20 mouse cellular contexts compared by ENCODE assay signal in genomic region chr14:58917228-58917627, GRCm38 (mm10).
DNase-seq lines count a peak whose midpoint lies in the region; ATAC-seq and TF ChIP-seq lines count a peak whose summit lies in the region.
"Had no signal": no experiment of that assay in that cellular context is flagged by ENCODE, and none has a peak within 500 bp of the region (broad histone marks: within the 10 kb centered on the region; RNA-seq: fewer than 3 reads in every experiment).

No protein-coding gene starts in this region.

- TF ChIP-seq EP300 in CH12.LX (IDR thresholded peaks at IDR 0.05; ENCODE audit: low read length), result no peak

- peaks cover 3 to 12% of the 10 kb centered on the region in 2 experiments; a peak in 2 of 4 replicates for H3K4me1 ChIP-seq in CH12.LX (ENCODE audit: control insufficient read depth in 1 of 2, insufficient read depth in 2 of 2)
- H3K4me1 ChIP-seq in kidney, embryonic 16.5 days (ENCODE audit: insufficient read depth, low read length), result no peaks in the 10 kb centered on the region
- H3K4me1 ChIP-seq in heart, embryonic 11.5 days (ENCODE audit: control insufficient read depth, insufficient read depth, low read length), result no peaks in the 10 kb centered on the region
- H3K4me1 ChIP-seq: embryonic facial prominence, embryonic 10.5 days; embryonic facial prominence, embryonic 12.5 days; forebrain, embryonic 13.5 days; forebrain, embryonic 15.5 days had no signal

- H3K36me3 ChIP-seq in CH12.LX (replicated peaks in 1 of 2; ENCODE audit: control insufficient read depth in 1 of 2, insufficient read depth in 1 of 2, low read length in 1 of 2), result no peaks in the 10 kb centered on the region
- H3K36me3 ChIP-seq in kidney, embryonic 16.5 days (ENCODE audit: insufficient read depth, low read length), result no peaks in the 10 kb centered on the region
- H3K36me3 ChIP-seq in heart, embryonic 11.5 days (ENCODE audit: control insufficient read depth, insufficient read depth, low read length), result no peaks in the 10 kb centered on the region
- H3K36me3 ChIP-seq: embryonic facial prominence, embryonic 10.5 days; embryonic facial prominence, embryonic 12.5 days; forebrain, embryonic 15.5 days; G1E had no signal

- H3K4me2 ChIP-seq in CH12.LX (ENCODE audit: insufficient read depth, low read depth, poor library complexity, severe bottlenecking), result no peak overlapping the region; the same call in 1 of the 2 replicates
- H3K4me2 ChIP-seq in kidney, embryonic 16.5 days (replicated peaks; ENCODE audit: low read depth, low read length), result no peak overlapping the region
- H3K4me2 ChIP-seq in heart, embryonic 11.5 days, result no peak overlapping the region
- H3K4me2 ChIP-seq: embryonic facial prominence, embryonic 12.5 days; forebrain, embryonic 13.5 days; forebrain, embryonic 15.5 days had no signal

- ATAC-seq in common myeloid progenitor, adult 5-6 weeks (replicated peaks; ENCODE audit: low read depth, poor library complexity, severe bottlenecking), result peak; percentile 68
- ATAC-seq in megakaryocyte progenitor cell, adult 5-6 weeks (replicated peaks; ENCODE audit: poor library complexity), result peak; percentile 34; the same call in 1 of the 2 replicates
- no peak for ATAC-seq in kidney, embryonic 16.5 days (ENCODE audit: low FRiP score, low TSS enrichment)
- ATAC-seq in heart, embryonic 11.5 days (replicated peaks; ENCODE audit: insufficient number of reproducible peaks, low FRiP score, low TSS enrichment), result no peak
- ATAC-seq: activated CD4-positive, CD25-positive, alpha-beta regulatory T cell, adult 4 months; forebrain, embryonic 13.5 days; forebrain, embryonic 15.5 days; Patski had no signal

- H3K79me2 ChIP-seq in CH12.LX (replicated peaks; ENCODE audit: control insufficient read depth, extremely low read depth, insufficient read depth, poor library complexity, severe bottlenecking), result no peaks in the 10 kb centered on the region

- H3K4me3 ChIP-seq in CH12.LX (replicated peaks in 1 of 3; ENCODE audit: low read depth in 2 of 3, low read length in 2 of 3, poor library complexity in 1 of 3), result peak overlapping the region in 1 of 3 experiments; percentile 24
- no peak overlapping the region for H3K4me3 ChIP-seq in kidney, embryonic 16.5 days (ENCODE audit: low read length)
- no peak overlapping the region for H3K4me3 ChIP-seq in heart, embryonic 11.5 days (ENCODE audit: low read depth, low read length)
- H3K4me3 ChIP-seq: embryonic facial prominence, embryonic 10.5 days; embryonic facial prominence, embryonic 12.5 days; forebrain, embryonic 13.5 days; forebrain, embryonic 15.5 days had no signal

- DNase-seq in CH12.LX (ENCODE audit: extremely low read depth), result peak; percentile 45
- DNase-seq: adrenal gland, adult 8-10 months; adrenal gland, postnatal 14 days; adrenal gland, postnatal 36 days; cerebellum, adult 11-12 months; cerebellum, adult 2 months; cerebellum, adult 9-10 months; cerebellum, postnatal 25 days; forebrain, postnatal 0 days had no signal

- TF ChIP-seq POLR2A in CH12.LX (IDR thresholded peaks at IDR 0.05; ENCODE audit: low read depth, low read length), result no peak

- WGBS in kidney, embryonic 16.5 days, result 83% methylated on average over 3 of the region's 3 CpGs
- 77% methylated on average over 3 of the region's 3 CpGs for WGBS in heart, embryonic 11.5 days (ENCODE audit: insufficient replicate concordance)

- in situ Hi-C loops in CH12.LX (cut with MboI; ENCODE audit: low pct_ligation_motif_present, low pct_unique_long_range_greater_than_20kb, low sequenced_read_pairs), result no loop called here

- H3K27ac ChIP-seq in CH12.LX (ENCODE audit: insufficient read depth, low read depth), result no peak overlapping the region
- H3K27ac ChIP-seq in kidney, embryonic 16.5 days (ENCODE audit: low read length), result no peak overlapping the region
- no peak overlapping the region for H3K27ac ChIP-seq in heart, embryonic 11.5 days (ENCODE audit: low read depth, low read length)
- H3K27ac ChIP-seq: embryonic facial prominence, embryonic 10.5 days; embryonic facial prominence, embryonic 12.5 days; forebrain, embryonic 13.5 days; forebrain, embryonic 15.5 days had no signal

- no peak for TF ChIP-seq CTCF in CH12.LX (conservative IDR thresholded peaks at IDR 0.05 in 1 of 2, IDR thresholded peaks at IDR 0.05 in 1 of 2; ENCODE audit: low read depth in 2 of 2, low read length in 2 of 2)

- peak overlapping the region; percentile 48; the same call in 1 of the 2 replicates for H3K9ac ChIP-seq in CH12.LX (ENCODE audit: insufficient read depth, low read depth)
- no peak overlapping the region for H3K9ac ChIP-seq in kidney, embryonic 16.5 days (replicated peaks; ENCODE audit: low read length)
- H3K9ac ChIP-seq in heart, embryonic 11.5 days (ENCODE audit: low read depth, low read length), result no peak overlapping the region
- H3K9ac ChIP-seq: embryonic facial prominence, embryonic 12.5 days; forebrain, embryonic 13.5 days; forebrain, embryonic 15.5 days; forebrain, postnatal 0 days had no signal

- H3K27me3 ChIP-seq in CH12.LX (replicated peaks), result no peaks in the 10 kb centered on the region
- H3K27me3 ChIP-seq in kidney, embryonic 16.5 days (ENCODE audit: insufficient read depth, low read length), result no peaks in the 10 kb centered on the region
- H3K27me3 ChIP-seq in heart, embryonic 11.5 days (ENCODE audit: control insufficient read depth, insufficient read depth, low read length), result no peaks in the 10 kb centered on the region
- H3K27me3 ChIP-seq: embryonic facial prominence, embryonic 12.5 days; forebrain, embryonic 13.5 days; forebrain, embryonic 15.5 days; Patski had no signal

- dilution Hi-C loops in CH12.LX (cut with MboI; ENCODE audit: extremely low pct_ligation_motif_present, extremely low pct_unique_long_range_greater_than_20kb, low sequenced_read_pairs), result no loop called here

- TF ChIP-seq RAD21 in CH12.LX (IDR thresholded peaks at IDR 0.05; ENCODE audit: low read depth, low read length), result no peak

- no peaks in the 10 kb centered on the region for H3K9me3 ChIP-seq in CH12.LX (replicated peaks; ENCODE audit: low read length)
- H3K9me3 ChIP-seq in kidney, embryonic 16.5 days (ENCODE audit: low read length), result no peaks in the 10 kb centered on the region
- H3K9me3 ChIP-seq in heart, embryonic 11.5 days (replicated peaks; ENCODE audit: control insufficient read depth, low read length), result no peaks in the 10 kb centered on the region
- H3K9me3 ChIP-seq: embryonic facial prominence, embryonic 10.5 days; embryonic facial prominence, embryonic 12.5 days; forebrain, embryonic 13.5 days; forebrain, embryonic 15.5 days had no signal

TF ChIP-seq in CH12.LX, 34 proteins besides CTCF, POLR2A, EP300 and RAD21:
- TF ChIP-seq MAFK (IDR thresholded peaks at IDR 0.05; ENCODE audit: insufficient replicate concordance, low read length), result no peak
- TF ChIP-seq NRF1 (IDR thresholded peaks at IDR 0.05; ENCODE audit: low read depth, low read length), result no peak
- no peak for TF ChIP-seq MAX (IDR thresholded peaks at IDR 0.05; ENCODE audit: low read length)

Comparison
In these comparisons a context has a peak if more than half of its experiments do, and no peak if none do; other contexts are left out.
1. ATAC-seq: peak in common myeloid progenitor, adult 5-6 weeks (single experiment) and megakaryocyte progenitor cell, adult 5-6 weeks (single experiment); none in kidney, embryonic 16.5 days (single experiment) and heart, embryonic 11.5 days (single experiment).